Mouse (Mus musculus): ENCODE results near the gene 4931429L15Rik.

The 4931429L15Rik gene

GRCm38 (mm10) chr9:46327706-46328571 lies 8.2 kb upstream of the 4931429L15Rik start:
- no peak for DNase-seq

- no peak for DNase-seq
These were observed 7.1 kb upstream of the 4931429L15Rik start for GRCm38 (mm10) chr9:46326694-46327405.

DNA sequence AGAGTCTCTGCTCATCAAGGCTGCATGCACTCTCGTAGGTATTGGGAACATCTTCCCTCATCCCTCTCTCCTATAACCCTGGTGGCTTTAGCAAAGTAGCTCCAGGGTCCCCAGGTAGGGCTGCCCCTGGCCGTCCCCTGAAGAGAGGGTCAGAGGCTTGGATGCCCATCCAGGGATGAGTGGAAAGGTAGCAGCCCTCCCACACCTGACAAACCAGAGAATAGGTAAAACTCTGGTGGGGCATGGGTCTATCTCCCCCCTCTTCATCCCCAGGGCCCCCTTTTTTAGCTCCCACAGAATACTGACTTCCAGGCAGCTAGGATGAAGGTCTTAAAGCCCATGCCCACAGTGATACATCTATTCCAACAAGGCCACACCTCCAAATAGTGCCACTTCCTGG lies 675 bp upstream of the 4931429L15Rik start:
- DNase-seq: no peak

GRCm38 (mm10) chr9:46317957-46318356 lies 1.8 kb downstream of the 4931429L15Rik start:
- no peak for DNase-seq

- DNase-seq: no peak
These were observed 2.9 kb downstream of the 4931429L15Rik start for GRCm38 (mm10) chr9:46316909-46317308.

- no peak for DNase-seq
These were observed 3.4 kb downstream of the 4931429L15Rik start for GRCm38 (mm10) chr9:46316388-46316787.

- DNase-seq: no peak
These were observed 3.9 kb downstream of the 4931429L15Rik start for GRCm38 (mm10) chr9:46315807-46316365.

- DNase-seq: no peak
These were observed 4.9 kb downstream of the 4931429L15Rik start for GRCm38 (mm10) chr9:46314921-46315320.

DNA sequence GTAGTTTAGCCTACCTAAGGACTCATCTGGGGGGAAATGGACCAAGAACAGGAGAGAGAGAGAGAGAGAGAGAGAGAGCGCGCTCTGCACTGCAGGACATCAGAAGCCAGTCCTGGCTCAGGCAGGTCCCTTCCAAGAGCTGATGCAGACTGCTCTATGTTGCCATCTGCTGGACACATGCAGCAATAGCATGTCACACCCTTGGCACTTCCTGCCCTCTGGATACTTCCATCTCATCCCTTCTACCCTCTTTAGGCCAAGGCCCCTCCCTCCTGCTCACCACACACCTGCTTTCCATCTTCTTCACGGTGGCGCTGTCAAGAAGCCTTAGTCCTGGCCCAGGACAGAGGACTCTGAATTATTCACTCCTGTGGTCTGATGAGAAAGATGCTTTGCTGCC lies 5.3 kb downstream of the 4931429L15Rik start:
- peak; percentile 54 to 78 for DNase-seq

DNA sequence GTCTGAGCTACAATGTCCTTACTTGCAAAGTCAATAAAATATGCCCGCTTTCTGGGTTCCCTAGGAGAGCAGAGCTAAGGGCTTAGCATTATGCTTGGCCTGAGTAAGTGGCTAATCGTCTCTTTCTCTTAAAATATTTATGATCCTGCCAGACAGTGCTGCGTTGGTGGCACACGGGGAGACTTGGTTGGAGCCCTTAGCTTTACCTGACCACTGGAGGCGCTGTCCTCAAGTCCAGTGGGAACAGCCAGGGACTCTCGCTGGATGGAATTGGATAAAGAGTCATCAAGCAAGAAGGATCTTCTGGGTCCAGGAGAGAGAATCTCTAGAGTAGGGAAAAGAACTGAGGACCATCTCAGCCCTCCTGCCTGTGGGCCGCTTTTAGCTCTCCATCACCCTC lies 10.7 kb downstream of the 4931429L15Rik start:
- DNase-seq: peak; percentile 21 to 68

DNA sequence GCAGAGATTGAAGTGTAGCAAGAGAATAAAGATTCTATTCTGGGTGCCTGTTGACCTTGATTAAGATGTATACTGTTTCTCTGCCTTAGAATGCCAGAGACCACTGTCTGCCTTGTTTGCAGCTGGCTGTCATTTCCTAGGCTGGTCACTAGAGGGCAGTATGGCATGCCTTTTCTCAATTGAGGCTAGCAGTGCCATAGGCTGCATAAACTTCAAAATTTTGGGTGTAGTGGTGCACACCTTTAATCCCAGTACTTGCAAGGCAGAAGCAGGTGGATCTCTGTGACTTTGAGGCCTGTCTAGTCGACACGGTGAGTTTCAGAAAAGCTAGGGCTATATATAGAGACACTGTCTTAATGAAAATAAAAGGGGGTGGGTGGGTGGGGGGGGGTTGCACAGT lies 17.6 kb downstream of the 4931429L15Rik start:
- peak; percentile 43 to 66 for DNase-seq

DNA sequence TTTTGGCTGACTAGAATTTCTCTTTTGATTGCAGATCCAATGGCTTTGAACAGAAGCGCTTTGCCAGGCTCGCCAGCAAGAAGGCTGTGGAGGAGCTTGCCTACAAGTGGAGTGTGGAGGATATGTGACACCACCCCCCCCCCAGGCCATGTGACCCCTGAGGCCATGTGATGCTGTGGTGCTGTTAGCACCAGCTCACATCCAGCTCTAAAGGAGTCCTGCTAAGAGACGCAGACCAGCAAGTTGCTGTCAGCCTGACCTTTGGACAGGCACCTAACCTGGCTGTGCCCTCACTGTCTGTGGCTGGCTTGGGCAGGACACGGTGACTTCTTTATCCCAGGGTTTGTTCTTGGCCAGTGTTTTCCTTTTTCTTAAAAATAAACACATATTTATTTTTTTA lies 21.4 kb downstream of the 4931429L15Rik start:
- DNase-seq: peak; percentile 38 to 42

GRCm38 (mm10) chr9:46282631-46283436 lies 37.0 kb downstream of the 4931429L15Rik start, which contains the start of gene Bud13:
Gene Bud13 (plus strand): TSS chr9:46283008.
- DNase-seq: peak; percentile 92 to 96

GRCm38 (mm10) chr9:46274494-46274893 lies 45.3 kb downstream of the 4931429L15Rik start:
- no peak for DNase-seq

DNA sequence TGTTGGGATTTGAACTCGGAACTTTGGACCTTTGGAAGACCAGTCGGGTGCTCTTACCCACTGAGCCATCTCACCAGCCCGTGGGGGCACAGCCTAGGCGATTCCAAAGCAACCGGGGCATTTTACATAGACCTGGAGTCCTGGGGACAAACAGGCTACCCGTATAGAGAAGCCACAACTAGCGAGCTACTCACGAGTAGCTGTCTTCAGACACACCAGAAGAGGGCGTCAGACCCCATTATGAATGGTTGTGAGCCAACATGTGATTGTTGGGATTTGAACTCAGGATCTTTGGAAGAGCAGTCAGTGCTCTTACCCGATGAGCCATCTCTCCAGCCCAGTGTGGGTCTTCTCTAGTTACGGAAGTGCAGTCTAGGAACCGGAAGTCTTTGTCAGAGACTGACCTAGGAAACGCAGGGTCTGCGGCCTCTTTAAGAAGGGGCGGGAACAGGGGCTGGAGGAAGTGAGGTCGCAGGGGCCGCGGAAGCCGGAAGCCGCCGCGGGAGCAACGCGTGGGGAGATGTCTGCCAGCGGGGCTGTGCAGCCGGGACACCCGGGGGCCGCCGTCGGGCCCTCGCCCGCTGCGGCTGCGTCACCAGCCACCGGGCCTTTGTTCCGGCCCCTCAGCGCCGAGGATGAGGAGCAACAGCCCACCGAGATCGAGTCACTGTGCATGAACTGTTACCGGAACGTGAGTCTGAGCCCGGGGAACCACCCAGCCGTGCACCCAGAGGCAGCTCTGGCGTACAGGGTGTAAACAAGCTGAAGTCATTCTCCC lies 46.9 kb downstream of the 4931429L15Rik start, which contains the start of gene Zpr1:
Gene Zpr1 (plus strand): TSS at position 388 of the 778 bp plus-strand sequence.
- peak; percentile 92 to 94 for DNase-seq

DNA sequence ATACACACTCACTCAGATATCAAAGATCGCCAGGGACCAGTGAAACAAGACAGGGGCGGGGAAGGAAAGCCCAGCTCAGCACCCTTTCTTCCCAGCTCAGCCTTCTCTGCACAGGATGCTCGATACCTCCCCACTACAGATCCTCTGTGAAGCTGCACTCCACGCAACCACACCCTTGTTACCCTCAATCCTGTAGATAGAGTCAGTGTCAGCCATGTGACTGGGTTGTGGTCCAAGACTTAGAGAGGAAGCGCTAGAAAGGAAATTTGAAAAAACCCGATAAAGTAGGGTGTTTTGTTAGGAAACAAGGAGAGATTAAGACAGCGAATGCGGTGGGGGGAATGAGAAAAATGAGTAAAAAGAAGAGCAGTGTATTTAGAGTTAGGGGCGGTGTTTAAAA lies 47.7 kb downstream of the 4931429L15Rik start:
- no peak for DNase-seq

DNA sequence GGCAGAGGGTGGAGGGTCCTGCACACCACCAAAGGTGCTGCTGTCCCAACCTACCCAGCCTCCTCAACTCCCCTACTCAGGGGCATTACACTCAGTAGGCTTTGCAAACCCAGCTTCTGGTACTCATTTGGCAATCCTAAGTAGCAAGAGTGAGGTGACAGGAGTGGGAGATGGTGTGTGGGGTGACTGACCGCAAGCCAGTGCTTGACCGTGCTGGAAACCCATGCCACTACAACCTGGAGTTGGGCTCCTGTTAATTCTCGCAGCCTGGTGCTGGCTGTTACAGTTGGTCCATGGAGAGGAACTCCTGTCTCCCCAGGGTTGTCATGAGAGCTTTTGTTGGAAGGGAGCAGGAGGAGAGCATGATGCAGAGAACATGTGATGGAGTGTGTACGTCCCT lies 49.0 kb downstream of the 4931429L15Rik start:
- no peak for DNase-seq

DNA sequence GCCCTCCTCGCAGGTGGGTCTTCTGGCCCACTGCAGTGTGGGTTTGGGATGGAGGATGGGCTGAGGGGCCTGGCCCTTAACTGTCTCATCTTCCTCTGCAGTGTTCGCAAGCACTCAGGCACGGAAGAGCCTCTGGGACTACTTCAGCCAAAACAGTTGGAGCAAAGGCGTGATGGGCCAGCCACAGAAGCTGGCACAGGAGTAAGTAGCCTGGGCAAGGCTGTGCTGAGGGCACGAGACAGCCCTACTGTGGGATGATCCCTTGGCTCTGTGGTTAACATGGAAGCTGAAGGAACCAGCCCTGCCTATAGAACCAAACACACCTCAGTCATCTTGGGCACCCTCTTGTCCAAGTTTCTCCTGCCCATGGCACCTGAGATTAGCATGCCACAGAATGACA lies 50.7 kb downstream of the 4931429L15Rik start:
- no peak for DNase-seq

DNA sequence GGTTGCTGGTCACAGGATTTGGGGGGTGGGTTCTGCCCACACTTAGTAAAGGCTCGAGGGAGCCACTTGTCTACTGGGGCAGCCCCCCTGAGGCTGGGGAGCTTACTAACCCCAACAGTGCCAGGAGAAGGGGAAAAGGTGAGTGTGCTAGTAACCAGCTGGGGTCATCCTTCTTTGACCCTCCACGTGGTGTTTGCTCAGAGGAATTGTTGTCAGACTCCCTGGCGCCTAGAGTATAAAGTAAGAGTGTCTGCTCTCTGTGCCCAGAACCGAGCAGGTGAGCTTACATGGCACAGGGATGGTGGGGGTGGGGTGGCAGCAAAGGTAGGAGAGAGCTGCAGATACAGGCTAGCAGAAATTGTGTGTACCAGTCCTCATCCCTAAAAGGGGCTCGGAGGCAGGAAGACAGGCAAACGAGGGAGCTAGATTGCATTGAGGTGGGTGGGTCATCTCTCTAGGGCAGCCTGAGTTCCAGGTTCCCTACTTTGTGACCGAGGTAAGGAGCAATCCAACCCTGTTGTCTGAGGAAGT lies 51.4 kb downstream of the 4931429L15Rik start, which contains the start of gene Apoa5:
Gene Apoa5 (plus strand): TSS at position 291 of the 531 bp plus-strand sequence.
- DNase-seq: no peak

GRCm38 (mm10) chr9:46261131-46261530 lies 58.7 kb downstream of the 4931429L15Rik start:
- peak; percentile 25 to 56 for DNase-seq

GRCm38 (mm10) chr9:46259111-46259510 lies 60.7 kb downstream of the 4931429L15Rik start:
- DNase-seq: no peak
